Mouse (Mus musculus): ENCODE measurements around the gene Gpr3.

Gene Gpr3

DNA sequence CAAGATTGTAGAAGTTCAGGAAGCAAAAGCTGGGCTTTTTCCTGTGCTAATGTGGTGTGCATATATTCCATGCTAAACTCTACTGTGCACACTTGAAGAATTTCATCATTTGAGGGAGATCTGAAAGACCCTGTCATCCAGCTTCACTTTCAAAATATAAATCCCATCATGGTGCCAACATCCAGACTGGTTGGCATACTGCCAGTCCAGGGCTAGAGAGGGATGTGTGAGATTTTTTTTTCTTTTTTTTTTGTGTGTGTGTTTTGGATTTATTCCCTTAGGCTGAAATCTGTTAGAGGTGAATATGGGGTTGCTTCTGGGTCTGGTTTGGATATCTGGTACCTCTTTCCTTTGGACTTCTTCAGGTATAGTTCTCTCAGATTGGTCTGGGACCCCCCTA is 41.7 kb downstream of the Gpr3 start:
- DNase-seq (ENCODE audit: low read depth, low spot score), result no peak

DNA sequence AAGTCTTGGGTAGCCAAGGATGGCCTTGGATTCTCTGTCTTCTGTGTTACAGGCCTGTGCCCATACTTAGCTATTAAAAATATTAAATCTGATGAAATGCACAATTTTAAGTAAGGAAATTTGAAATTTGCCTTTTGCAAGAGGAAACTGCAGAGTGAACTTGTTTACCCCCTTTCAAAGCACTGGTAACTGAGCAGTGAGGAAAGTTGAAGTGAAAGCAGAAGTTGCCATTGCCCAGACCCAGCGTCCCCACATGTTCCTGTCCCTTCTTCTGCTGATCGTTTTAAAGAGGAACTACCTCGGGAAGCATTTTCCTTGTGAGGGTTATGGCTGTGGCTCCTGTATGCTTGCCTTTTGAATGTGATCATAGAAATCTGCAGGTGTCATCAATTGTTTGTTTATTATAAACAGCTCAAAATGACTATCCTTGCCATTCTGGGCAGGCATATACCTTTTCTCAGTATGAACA is 42.2 kb downstream of the Gpr3 start:
- peak; percentile 34 for DNase-seq (ENCODE audit: low read depth, low spot score)

DNA sequence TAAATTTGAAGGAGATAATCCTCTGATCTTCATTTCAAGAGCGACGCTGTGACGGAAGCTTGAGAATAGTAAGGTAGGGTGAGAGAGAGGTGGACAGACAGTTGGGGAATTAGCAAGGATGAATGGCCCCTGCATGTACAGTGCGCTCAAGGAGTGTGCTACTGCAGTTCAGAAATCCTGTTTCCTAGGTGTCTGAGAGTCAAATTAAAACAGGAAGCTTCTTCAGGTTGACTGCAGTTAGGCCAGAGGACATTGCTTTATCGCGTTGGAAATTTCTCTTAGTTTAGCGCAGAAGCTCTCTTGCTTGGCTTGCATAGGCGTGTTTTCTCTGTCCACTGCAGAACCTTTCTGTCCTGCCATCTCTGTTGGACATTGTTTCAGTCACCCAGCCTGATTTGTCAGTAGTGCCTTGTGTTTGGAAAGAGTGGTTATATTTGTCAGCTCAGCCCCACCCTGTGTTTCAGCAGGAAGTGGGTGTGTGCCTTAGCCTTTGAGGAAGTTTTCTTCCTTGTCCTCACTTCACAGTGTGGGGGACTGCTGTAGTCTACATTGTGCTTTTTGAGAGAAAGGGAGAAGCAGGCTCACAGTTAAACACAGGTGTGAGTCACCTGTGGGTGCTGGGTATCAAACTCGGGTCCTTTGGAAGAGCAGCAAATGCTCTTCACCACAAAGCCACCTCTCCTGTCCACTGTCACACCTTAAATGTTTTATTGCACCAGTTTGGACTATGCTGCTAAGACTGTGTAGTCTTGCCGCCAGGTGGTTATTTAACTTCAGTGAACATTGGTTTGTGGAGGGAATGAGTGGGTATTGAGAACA is 42.9 kb downstream of the Gpr3 start:
- peak; percentile 36 for DNase-seq (ENCODE audit: low read depth, low spot score)

DNA sequence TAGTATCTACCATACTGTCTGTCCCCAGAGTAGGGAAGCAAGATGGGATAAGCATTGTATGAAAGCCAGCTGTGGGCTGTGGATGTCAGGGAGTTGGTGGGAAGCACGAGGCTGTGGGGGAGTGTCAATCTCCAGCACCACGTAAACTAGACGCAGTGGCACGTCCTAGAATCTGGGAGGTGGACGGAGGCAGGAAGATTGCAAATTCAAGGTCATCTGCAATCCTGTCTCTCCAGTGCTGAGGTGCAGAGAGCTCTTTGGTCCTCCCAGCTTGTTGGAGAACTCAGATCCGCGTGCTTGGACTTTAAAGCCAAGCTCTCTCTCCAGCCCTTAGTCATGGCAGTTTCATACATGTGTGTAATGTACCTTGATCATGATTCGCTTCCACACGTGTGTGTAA is 45.6 kb downstream of the Gpr3 start:
- DNase-seq (ENCODE audit: low read depth, low spot score), result no peak

DNA sequence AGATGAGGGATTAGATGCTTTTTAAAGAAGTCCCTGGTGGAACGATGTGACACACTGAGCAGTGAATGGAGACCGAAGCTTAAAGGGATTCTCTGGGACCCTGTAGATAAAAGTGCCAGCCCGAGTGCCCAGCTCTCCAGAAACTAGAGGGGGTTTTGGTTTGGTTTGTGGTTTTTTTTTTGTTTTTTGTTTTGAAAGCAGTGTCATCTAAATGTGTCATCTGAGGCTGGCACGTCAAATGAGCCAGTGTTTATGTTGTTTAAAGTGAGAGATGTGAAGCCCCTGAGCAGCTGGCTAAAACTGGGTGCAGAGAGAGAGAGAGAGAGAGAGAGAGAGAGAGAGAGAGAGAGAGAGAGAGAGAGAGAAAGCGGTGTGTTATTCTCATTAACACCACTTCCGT is 50.1 kb downstream of the Gpr3 start:
- no peak for DNase-seq (ENCODE audit: low read depth, low spot score)

DNA sequence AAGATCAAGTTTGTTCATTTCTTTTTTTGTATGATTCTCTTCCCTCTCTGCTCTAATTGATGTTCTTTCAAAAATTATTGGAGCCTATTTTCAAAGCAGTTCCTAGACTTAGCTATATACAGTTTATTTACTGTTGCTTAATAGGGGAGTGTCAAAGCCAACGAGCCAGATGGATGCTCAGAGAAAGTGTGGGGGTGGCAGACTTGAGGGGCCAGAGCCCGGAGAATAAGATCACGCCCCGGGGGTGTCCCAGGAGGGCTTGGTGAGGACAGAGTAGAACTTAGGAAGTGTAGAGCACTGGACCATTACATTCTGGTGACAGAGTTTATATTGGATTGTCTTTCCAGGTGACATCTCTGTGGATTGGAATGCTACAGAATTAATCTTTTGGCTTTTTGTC is 51.5 kb downstream of the Gpr3 start:
- no peak for DNase-seq (ENCODE audit: low read depth, low spot score)

DNA sequence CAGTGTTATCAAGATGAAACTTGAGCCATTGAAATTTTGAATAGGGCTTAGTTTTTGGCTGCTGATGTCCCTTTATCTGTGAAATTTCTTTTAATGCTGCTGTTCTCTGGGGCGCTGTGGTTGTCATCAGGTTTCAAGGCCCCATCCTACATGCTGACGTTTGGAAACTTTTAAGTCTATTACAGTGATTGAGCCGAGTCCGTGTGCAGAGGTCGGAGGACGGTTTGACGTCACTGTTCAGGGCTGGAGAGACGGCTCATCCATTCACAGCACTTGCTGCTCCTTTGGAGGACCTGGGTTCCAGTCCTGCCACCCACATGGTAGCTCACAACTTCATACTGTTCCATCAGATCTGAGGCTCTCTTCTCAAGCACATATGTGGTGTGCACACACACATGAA is 52.1 kb downstream of the Gpr3 start:
- no peak for DNase-seq (ENCODE audit: low read depth, low spot score)

DNA sequence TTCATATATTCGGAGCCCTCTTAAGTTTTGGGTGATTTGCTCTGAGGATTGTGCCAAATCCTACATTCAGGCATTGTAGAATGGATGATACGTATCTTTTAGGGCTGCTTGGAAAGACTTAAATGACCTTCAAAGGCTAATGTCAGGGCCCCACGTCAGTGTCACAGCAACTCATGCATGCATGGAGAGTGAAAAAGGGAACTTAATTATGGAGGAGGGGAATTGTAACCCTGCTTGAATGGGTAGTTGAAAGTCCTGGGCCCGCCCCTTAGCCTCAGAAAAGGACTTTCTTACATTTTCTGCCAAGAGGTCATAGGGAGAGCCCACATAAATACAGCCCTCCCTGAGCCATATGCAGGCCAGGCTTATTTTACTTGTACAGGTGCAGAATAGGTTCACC is 52.7 kb downstream of the Gpr3 start:
- DNase-seq (ENCODE audit: low read depth, low spot score), result no peak

Data from telencephalon, adult 2 months (tissue).